Mouse (Mus musculus): ENCODE measurements around the gene Saxo1. TPM values are rescaled to one million over a fixed set of nuclear protein-coding genes. Genes with fewer than 3 reads are reported as not detected.

Gene Saxo1
- total and polyA plus RNA-seq, 3 experiments: not detected

- H3K27me3 ChIP-seq (ENCODE audit: control insufficient read depth in 1 of 2, insufficient read depth in 2 of 2, low read length in 2 of 2): no peaks in the 10 kb centered on the region
- H3K36me3 ChIP-seq (ENCODE audit: control insufficient read depth in 1 of 2, insufficient read depth in 2 of 2, low read length in 2 of 2): peaks cover 0 to 15% of the 10 kb centered on the region in 2 experiments; a peak in 2 of 4 replicates
- H3K4me1 ChIP-seq (ENCODE audit: control insufficient read depth in 1 of 2, insufficient read depth in 2 of 2, low read length in 2 of 2): peaks cover 0 to 7% of the 10 kb centered on the region in 2 experiments; a peak in 3 of 4 replicates
- H3K27ac ChIP-seq (ENCODE audit: control insufficient read depth, low read depth, low read length): peak overlapping the region; percentile 74
- peak; percentile 64 for DNase-seq (ENCODE audit: low read depth, low spot score)
- H3K4me3 ChIP-seq (ENCODE audit: control insufficient read depth in 1 of 2, insufficient read depth in 1 of 2, low read depth in 2 of 2, low read length in 2 of 2): peak overlapping the region; percentile 61 to 70
- H3K9ac ChIP-seq (ENCODE audit: control insufficient read depth, low read depth, low read length, poor library complexity, severe bottlenecking): peak overlapping the region; percentile 75
- TF ChIP-seq SIN3A (IDR thresholded peaks at IDR 0.05; ENCODE audit: low read length) (peak; percentile 11), MXI1 (IDR thresholded peaks at IDR 0.05; ENCODE audit: low read depth, low read length) (no peak), MYC (IDR thresholded peaks at IDR 0.05; ENCODE audit: low read depth, low read length) (no peak)
- H3K9me3 ChIP-seq (replicated peaks; ENCODE audit: insufficient read depth, low read length): no peaks in the 10 kb centered on the region
- H3K79me2 ChIP-seq (ENCODE audit: control insufficient read depth, insufficient read depth, low read length, poor library complexity): peaks cover 25% of the 10 kb centered on the region
Measured at GRCm38 (mm10) chr4:86576120-86576541, 18.0 kb upstream of the Saxo1 start.

GRCm38 (mm10) chr4:86575283-86575983, 17.3 kb upstream of the Saxo1 start, which contains the start of gene Rraga:
Rraga (plus strand) TSS chr4:86575668.
- DNase-seq (ENCODE audit: low read depth, low spot score): peak; percentile 97
- no peaks in the 10 kb centered on the region for H3K9me3 ChIP-seq (replicated peaks; ENCODE audit: insufficient read depth, low read length)
- H3K36me3 ChIP-seq (ENCODE audit: control insufficient read depth in 1 of 2, insufficient read depth in 2 of 2, low read length in 2 of 2): peaks cover 0 to 15% of the 10 kb centered on the region in 2 experiments; a peak in 2 of 4 replicates
- TF ChIP-seq RCOR1 (IDR thresholded peaks at IDR 0.05; ENCODE audit: low read depth, low read length): no peak; the same call in 1 of the 2 replicates
- TF ChIP-seq NELFE (IDR thresholded peaks at IDR 0.05; ENCODE audit: low read depth, low read length): peak; percentile 99
- TF ChIP-seq ZMIZ1 (IDR thresholded peaks at IDR 0.05; ENCODE audit: low read depth, low read length): peak; percentile 94
- TF ChIP-seq ELF1 (IDR thresholded peaks at IDR 0.05; ENCODE audit: low read depth, low read length): peak; percentile 75; the same call in 1 of the 2 replicates
- peak; percentile 98 for TF ChIP-seq POLR2AphosphoS2 (IDR thresholded peaks at IDR 0.05; ENCODE audit: low read length)
- peak; percentile 15 for TF ChIP-seq RAD21 (IDR thresholded peaks at IDR 0.05; ENCODE audit: low read depth, low read length)
- TF ChIP-seq MYC (IDR thresholded peaks at IDR 0.05; ENCODE audit: low read depth, low read length): peak; percentile 39; the same call in 1 of the 2 replicates
- peak; percentile 91 for TF ChIP-seq HCFC1 (IDR thresholded peaks at IDR 0.05; ENCODE audit: low read depth, low read length)
- TF ChIP-seq CHD2 (IDR thresholded peaks at IDR 0.05; ENCODE audit: low read length): peak; percentile 99
- peak; percentile 47 for TF ChIP-seq SIN3A (IDR thresholded peaks at IDR 0.05; ENCODE audit: low read length)
- peak; percentile 53; the same call in 1 of the 2 replicates for TF ChIP-seq TCF12 (IDR thresholded peaks at IDR 0.05; ENCODE audit: low read depth, low read length)
- peak; percentile 87 for TF ChIP-seq TBP (IDR thresholded peaks at IDR 0.05; ENCODE audit: low read depth, low read length)
- no peak for TF ChIP-seq USF1 (IDR thresholded peaks at IDR 0.05; ENCODE audit: low read depth, low read length)
- TF ChIP-seq POLR2A (IDR thresholded peaks at IDR 0.05; ENCODE audit: control insufficient read depth in 1 of 2, insufficient read depth in 1 of 2, low read depth in 1 of 2, low read length in 2 of 2, poor library complexity in 1 of 2): peak; percentile 97 to 98
- TF ChIP-seq SMC3 (IDR thresholded peaks at IDR 0.05; ENCODE audit: low read depth, low read length): peak; percentile 68
- TF ChIP-seq POLR2AphosphoS5 (IDR thresholded peaks at IDR 0.05; ENCODE audit: borderline replicate concordance, low read depth, low read length): no peak; the same call in 1 of the 2 replicates
- no peak for TF ChIP-seq CHD1 (IDR thresholded peaks at IDR 0.05; ENCODE audit: low read depth, low read length)
- TF ChIP-seq ZKSCAN1 (IDR thresholded peaks at IDR 0.05; ENCODE audit: low read depth, low read length): no peak
- TF ChIP-seq MAX (IDR thresholded peaks at IDR 0.05; ENCODE audit: low read length): peak; percentile 62
- TF ChIP-seq MXI1 (IDR thresholded peaks at IDR 0.05; ENCODE audit: low read depth, low read length): peak; percentile 62
- peak; percentile 54 to 76 (median 76) for TF ChIP-seq CTCF (IDR thresholded peaks at IDR 0.05 in 2 of 3, conservative IDR thresholded peaks at IDR 0.05 in 1 of 3; ENCODE audit: control insufficient read depth in 1 of 3, insufficient read depth in 1 of 3, low read depth in 2 of 3, low read length in 3 of 3, poor library complexity in 1 of 3, severe bottlenecking in 1 of 3)
- TF ChIP-seq GATA1 (IDR thresholded peaks at IDR 0.05; ENCODE audit: low read depth, low read length): peak; percentile 67
- no peak; the same call in 1 of the 2 replicates for TF ChIP-seq KAT2A (conservative IDR thresholded peaks at IDR 0.05; ENCODE audit: low read depth, low read length)
- no peak for TF ChIP-seq MAZ (IDR thresholded peaks at IDR 0.05; ENCODE audit: low read depth, low read length)
- TF ChIP-seq ETS1 (IDR thresholded peaks at IDR 0.05; ENCODE audit: low read depth, low read length): 0 out of 2 replicates have a peak, but pooled peaks have one; percentile 1
- no peak for TF ChIP-seq GABPA (IDR thresholded peaks at IDR 0.05; ENCODE audit: low read depth, low read length)
- H3K4me3 ChIP-seq (ENCODE audit: control insufficient read depth in 1 of 2, insufficient read depth in 1 of 2, low read depth in 2 of 2, low read length in 2 of 2): peak within 1 kb of the TSS; percentile 61 to 70
- peak within 1 kb of the TSS; percentile 80 for H3K9ac ChIP-seq (ENCODE audit: control insufficient read depth, low read depth, low read length, poor library complexity, severe bottlenecking)
- H3K27me3 ChIP-seq (ENCODE audit: control insufficient read depth in 1 of 2, insufficient read depth in 2 of 2, low read length in 2 of 2): no peaks in the 10 kb centered on the region
- peaks cover 25% of the 10 kb centered on the region for H3K79me2 ChIP-seq (ENCODE audit: control insufficient read depth, insufficient read depth, low read length, poor library complexity)
- peak within 1 kb of the TSS; percentile 97 for H3K27ac ChIP-seq (ENCODE audit: control insufficient read depth, low read depth, low read length)
- H3K4me1 ChIP-seq (ENCODE audit: control insufficient read depth in 1 of 2, insufficient read depth in 2 of 2, low read length in 2 of 2): peaks cover 2 to 7% of the 10 kb centered on the region in 2 experiments; a peak in 3 of 4 replicates

Data from MEL (cell line).